Mouse (Mus musculus): ENCODE results near the gene Pex11a. TPM values are rescaled to one million over a fixed set of nuclear protein-coding genes. Genes with fewer than 3 reads are reported as not detected.
"Not testable (repeated sequence)": the region's sequence is repeated elsewhere in the genome, so short reads cannot be mapped to it uniquely, and the experiment has no call there.

Pex11a gene
- polyA plus RNA-seq (2014; fragmentation: Nextera tagmentation; extraction: Ambion mirVana), result 7.1 and 8.3 TPM in 2 replicates

DNA sequence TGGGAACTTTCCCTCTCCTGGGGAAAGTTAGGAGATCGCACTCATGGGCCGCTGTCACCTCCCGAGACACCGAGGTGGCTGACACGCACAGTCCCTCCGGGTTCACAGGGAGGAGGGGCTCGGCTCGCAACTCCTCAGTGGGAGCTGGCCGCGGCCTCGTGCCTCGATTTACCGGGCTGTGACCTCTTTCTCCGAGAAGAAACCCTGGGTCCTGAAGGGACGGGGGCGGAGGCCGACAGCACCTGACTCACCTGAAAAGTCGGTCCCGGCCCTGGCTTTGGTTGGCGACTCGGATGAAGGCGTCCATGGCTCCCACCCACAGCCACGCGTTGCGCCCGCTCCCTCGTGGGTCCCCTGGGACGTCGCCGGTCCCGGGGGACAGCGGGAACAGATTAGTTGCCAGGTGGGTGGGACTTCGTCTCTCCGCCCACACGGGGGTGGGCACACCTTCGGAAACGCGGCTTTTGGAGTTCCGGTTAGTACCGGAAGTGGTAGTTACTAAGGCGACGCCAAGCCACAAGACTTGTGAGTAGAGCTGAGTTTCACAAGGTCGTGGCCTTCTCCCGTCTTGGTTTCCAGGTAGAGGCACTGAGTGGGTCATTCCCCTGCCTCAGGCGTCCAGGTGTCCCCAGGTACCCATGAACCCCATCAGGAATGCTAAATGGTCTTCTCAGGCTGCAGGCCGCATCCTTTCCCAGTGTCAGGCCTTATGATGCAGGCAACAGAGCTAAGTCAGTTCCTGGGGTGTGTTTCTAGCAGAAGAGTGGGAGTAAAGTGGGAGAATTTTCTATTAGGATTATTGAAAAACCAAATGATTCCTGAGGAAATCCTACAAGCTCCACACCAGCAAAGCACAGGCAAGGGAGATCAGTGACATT, at the start of gene Pex11a, which contains the start of gene Wdr93:
Pex11a (minus strand) TSS at position 473 of the 878 bp plus-strand sequence.
Wdr93 (plus strand) TSS at position 505 of the 878 bp plus-strand sequence.
- ATAC-seq (replicated peaks; ENCODE audit: insufficient number of reproducible peaks, low FRiP score, low TSS enrichment, low read depth), result peak; percentile 78
- Histone ChIP-seq H3K27me3 (ENCODE audit: control insufficient read depth, insufficient read depth, low read length) (no peaks in the 10 kb centered on the region), H3K27ac (replicated peaks; ENCODE audit: low read depth, low read length) (no peak within 1 kb of the TSS), H3K4me3 (ENCODE audit: low read depth, low read length) (peak within 1 kb of the TSS; percentile 75), H3K9me3 (replicated peaks; ENCODE audit: control insufficient read depth, low read length) (no peaks in the 10 kb centered on the region), H3K4me1 (ENCODE audit: control insufficient read depth, insufficient read depth, low read length) (no peaks in the 10 kb centered on the region; the same call in 1 of the 2 replicates), H3K9ac (replicated peaks; ENCODE audit: low read length) (peak within 1 kb of the TSS; percentile 68), H3K4me2 (ENCODE audit: low read depth, low read length) (peak within 1 kb of the TSS; percentile 93), H3K36me3 (replicated peaks; ENCODE audit: control insufficient read depth, insufficient read depth, low read depth, low read length) (no peaks in the 10 kb centered on the region)
- DNase-seq (ENCODE audit: low spot score), result peak; percentile 93
- 2% methylated on average over 45 of the region's 46 CpGs for WGBS

DNA sequence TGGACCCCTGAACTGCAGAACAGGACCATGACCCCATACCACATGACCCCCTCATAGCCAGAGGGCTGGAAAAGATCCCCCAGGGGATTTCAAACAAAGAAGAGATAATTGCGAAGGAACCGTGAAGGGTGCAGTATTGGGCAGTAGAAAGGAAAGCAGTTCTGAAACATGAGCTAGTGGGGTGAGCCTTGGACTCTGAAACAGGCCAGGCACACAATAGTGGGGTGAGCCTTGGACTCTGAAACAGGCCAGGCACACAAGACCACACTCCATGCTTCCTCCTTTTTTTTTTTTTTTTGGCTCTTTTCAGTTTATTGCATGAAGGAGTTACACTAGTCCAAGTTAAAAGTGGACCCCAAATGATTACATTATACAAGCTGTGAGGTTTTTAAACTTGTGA, 46.9 kb upstream of the Pex11a start:
- H3K9me3 ChIP-seq (replicated peaks; ENCODE audit: control insufficient read depth, low read length); H3K4me1 ChIP-seq (ENCODE audit: control insufficient read depth, insufficient read depth, low read length); H3K4me2 ChIP-seq (ENCODE audit: low read depth, low read length); DNase-seq (ENCODE audit: low spot score); H3K27ac ChIP-seq (replicated peaks; ENCODE audit: low read depth, low read length); ATAC-seq (replicated peaks; ENCODE audit: insufficient number of reproducible peaks, low FRiP score, low TSS enrichment, low read depth); H3K9ac ChIP-seq (replicated peaks; ENCODE audit: low read length); H3K4me3 ChIP-seq (ENCODE audit: low read depth, low read length); H3K36me3 ChIP-seq (replicated peaks; ENCODE audit: control insufficient read depth, insufficient read depth, low read depth, low read length): not testable (repeated sequence)
- peaks cover 32% of the 10 kb centered on the region for H3K27me3 ChIP-seq (ENCODE audit: control insufficient read depth, insufficient read depth, low read length)
- 21% methylated on average over 2 of the region's 2 CpGs for WGBS

DNA sequence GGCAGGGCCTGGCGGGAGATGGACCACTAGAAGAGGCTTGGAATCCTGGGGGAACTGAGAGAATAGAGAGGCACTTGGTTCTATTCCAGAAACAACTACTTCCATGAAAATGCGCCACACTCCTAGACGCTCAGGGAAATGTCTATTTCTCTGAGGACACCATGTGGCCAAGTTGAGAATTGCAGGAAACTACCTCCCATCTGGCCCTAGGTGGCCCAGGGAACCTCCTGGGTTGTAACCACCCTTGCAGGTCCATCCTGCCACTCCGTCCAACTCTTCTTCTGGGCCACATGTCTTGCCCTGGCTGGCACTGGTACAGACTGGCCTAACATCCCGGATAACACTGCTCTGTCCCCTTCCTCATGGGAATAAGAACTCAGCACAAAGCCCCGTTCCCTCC, 43.4 kb upstream of the Pex11a start:
- H3K4me1 ChIP-seq (ENCODE audit: control insufficient read depth, insufficient read depth, low read length), result no peaks in the 10 kb centered on the region
- no peak overlapping the region for H3K4me2 ChIP-seq (ENCODE audit: low read depth, low read length)
- H3K9me3 ChIP-seq (replicated peaks; ENCODE audit: control insufficient read depth, low read length), result no peaks in the 10 kb centered on the region
- no peak; the same call in 1 of the 2 replicates for ATAC-seq (replicated peaks; ENCODE audit: insufficient number of reproducible peaks, low FRiP score, low TSS enrichment, low read depth)
- DNase-seq (ENCODE audit: low spot score), result peak; percentile 88
- no peaks in the 10 kb centered on the region for H3K36me3 ChIP-seq (replicated peaks; ENCODE audit: control insufficient read depth, insufficient read depth, low read depth, low read length)
- H3K4me3 ChIP-seq (ENCODE audit: low read depth, low read length), result no peak overlapping the region
- H3K27me3 ChIP-seq (ENCODE audit: control insufficient read depth, insufficient read depth, low read length), result peaks cover 2% of the 10 kb centered on the region
- H3K27ac ChIP-seq (replicated peaks; ENCODE audit: low read depth, low read length), result no peak overlapping the region
- no peak overlapping the region for H3K9ac ChIP-seq (replicated peaks; ENCODE audit: low read length)
- 17% methylated on average over 6 of the region's 6 CpGs for WGBS

DNA sequence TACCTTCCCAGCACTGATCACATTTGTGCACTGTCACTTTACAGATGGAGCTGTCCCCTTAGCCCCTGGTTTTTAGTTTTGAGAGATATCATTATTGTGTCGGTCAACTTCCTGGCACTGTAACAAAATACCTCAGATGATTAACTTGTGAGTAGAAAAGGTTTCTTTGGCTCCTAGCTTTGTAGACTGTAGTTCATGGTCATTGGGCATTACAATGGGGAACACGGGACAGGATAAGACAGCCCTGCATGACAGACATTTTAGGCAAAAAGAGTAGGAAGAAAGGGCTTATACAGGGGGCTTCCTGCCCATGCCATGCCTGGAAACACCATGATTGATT, 39.6 kb upstream of the Pex11a start:
- no peaks in the 10 kb centered on the region for H3K36me3 ChIP-seq (replicated peaks; ENCODE audit: control insufficient read depth, insufficient read depth, low read depth, low read length)
- no peaks in the 10 kb centered on the region for H3K27me3 ChIP-seq (ENCODE audit: control insufficient read depth, insufficient read depth, low read length)
- no peak overlapping the region for H3K4me3 ChIP-seq (ENCODE audit: low read depth, low read length)
- no peaks in the 10 kb centered on the region for H3K9me3 ChIP-seq (replicated peaks; ENCODE audit: control insufficient read depth, low read length)
- WGBS, result 84% methylated on average over 2 of the region's 2 CpGs
- H3K27ac ChIP-seq (replicated peaks; ENCODE audit: low read depth, low read length), result no peak overlapping the region
- H3K4me2 ChIP-seq (ENCODE audit: low read depth, low read length), result no peak overlapping the region
- DNase-seq (ENCODE audit: low spot score) (no peak), ATAC-seq (replicated peaks; ENCODE audit: insufficient number of reproducible peaks, low FRiP score, low TSS enrichment, low read depth) (no peak)
- H3K9ac ChIP-seq (replicated peaks; ENCODE audit: low read length), result no peak overlapping the region
- no peaks in the 10 kb centered on the region for H3K4me1 ChIP-seq (ENCODE audit: control insufficient read depth, insufficient read depth, low read length)

DNA sequence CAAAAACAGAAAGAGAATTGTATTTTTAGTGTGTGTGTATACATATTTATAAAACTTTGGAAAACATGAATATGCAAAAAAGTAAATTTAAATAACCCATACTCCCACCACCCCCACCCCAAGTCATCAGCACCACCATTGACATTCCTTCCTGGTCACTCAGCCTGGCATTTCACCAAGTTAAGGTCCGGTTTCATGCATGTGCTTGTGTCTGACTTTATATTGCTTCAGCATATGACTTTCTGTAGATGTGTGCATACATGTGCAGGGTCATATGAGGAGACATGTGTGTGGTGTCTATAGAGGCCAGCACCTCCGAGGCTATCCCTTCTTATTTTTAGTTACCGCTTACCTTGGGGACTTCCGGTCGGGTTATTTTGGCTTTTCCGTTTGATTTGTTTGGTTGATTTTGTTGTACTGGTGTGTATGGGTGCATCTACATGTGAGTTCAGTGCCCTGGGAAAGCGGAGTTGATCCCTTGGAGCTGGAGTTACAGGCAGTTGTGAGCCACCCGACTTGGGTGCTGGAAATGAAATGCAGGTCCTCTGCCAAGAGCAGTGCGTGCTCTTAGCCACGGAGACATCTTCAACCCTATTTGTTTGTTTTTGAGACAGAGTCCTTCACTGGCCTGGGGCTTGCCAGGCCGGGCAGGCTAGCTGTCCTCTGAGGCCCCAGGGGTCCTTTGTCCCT, 39.0 kb upstream of the Pex11a start:
- DNase-seq (ENCODE audit: low spot score) (no peak), ATAC-seq (replicated peaks; ENCODE audit: insufficient number of reproducible peaks, low FRiP score, low TSS enrichment, low read depth) (no peak)
- no peak overlapping the region for H3K4me3 ChIP-seq (ENCODE audit: low read depth, low read length)
- WGBS, result 76% methylated on average over 11 of the region's 11 CpGs
- no peak overlapping the region for H3K27ac ChIP-seq (replicated peaks; ENCODE audit: low read depth, low read length)
- no peak overlapping the region for H3K4me2 ChIP-seq (ENCODE audit: low read depth, low read length)
- H3K9me3 ChIP-seq (replicated peaks; ENCODE audit: control insufficient read depth, low read length), result no peaks in the 10 kb centered on the region
- no peaks in the 10 kb centered on the region for H3K4me1 ChIP-seq (ENCODE audit: control insufficient read depth, insufficient read depth, low read length)
- no peaks in the 10 kb centered on the region for H3K27me3 ChIP-seq (ENCODE audit: control insufficient read depth, insufficient read depth, low read length)
- H3K36me3 ChIP-seq (replicated peaks; ENCODE audit: control insufficient read depth, insufficient read depth, low read depth, low read length), result no peaks in the 10 kb centered on the region
- H3K9ac ChIP-seq (replicated peaks; ENCODE audit: low read length), result no peak overlapping the region

DNA sequence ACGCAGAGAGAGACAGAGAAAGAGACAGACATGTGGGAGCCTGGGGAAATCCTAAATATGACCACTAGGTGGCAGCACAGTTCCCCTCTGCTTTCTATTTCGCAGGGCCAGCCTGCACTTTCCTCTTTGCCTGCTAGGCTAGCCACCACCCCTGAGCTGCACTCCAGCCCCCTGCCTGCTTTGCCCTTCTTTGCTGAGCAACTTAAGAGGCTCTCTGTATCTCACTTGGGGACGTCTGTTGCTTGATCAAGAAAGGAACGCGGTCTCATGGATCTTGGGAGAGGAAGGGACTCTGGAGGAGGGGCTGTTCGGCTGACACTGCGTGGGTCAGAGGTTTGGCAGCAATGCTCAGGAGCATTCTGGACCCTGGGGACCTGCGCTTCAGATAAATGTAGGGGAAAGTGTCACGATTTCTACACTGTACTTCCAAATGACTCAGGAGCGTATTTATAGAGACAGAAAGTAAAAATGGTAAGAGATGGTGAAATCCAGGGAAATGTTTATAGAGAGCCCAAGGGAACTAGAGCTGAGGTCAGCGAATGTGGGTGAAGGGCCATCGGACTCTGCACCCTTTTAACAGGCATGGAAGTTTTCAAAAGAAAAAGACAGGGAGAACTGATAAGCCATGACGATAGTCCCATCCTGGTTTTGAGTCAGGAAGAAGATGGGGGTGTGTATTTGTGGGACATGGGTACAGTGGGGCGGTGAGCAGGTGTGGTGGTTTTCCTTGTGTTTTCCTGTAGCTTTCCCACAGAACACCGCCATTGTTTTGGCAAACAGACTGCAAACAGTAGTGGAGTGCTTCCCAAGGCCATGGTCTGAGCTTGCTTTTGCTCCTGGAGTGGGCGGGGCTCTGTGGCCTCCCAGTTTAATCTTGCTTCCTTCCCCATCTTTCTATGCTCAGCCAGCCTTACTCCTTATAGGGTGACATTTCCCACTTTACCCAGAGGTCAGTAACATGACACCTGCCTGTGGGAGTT, 38.0 kb upstream of the Pex11a start:
- peak; percentile 81; the same call in 1 of the 2 replicates for ATAC-seq (replicated peaks; ENCODE audit: insufficient number of reproducible peaks, low FRiP score, low TSS enrichment, low read depth)

DNA sequence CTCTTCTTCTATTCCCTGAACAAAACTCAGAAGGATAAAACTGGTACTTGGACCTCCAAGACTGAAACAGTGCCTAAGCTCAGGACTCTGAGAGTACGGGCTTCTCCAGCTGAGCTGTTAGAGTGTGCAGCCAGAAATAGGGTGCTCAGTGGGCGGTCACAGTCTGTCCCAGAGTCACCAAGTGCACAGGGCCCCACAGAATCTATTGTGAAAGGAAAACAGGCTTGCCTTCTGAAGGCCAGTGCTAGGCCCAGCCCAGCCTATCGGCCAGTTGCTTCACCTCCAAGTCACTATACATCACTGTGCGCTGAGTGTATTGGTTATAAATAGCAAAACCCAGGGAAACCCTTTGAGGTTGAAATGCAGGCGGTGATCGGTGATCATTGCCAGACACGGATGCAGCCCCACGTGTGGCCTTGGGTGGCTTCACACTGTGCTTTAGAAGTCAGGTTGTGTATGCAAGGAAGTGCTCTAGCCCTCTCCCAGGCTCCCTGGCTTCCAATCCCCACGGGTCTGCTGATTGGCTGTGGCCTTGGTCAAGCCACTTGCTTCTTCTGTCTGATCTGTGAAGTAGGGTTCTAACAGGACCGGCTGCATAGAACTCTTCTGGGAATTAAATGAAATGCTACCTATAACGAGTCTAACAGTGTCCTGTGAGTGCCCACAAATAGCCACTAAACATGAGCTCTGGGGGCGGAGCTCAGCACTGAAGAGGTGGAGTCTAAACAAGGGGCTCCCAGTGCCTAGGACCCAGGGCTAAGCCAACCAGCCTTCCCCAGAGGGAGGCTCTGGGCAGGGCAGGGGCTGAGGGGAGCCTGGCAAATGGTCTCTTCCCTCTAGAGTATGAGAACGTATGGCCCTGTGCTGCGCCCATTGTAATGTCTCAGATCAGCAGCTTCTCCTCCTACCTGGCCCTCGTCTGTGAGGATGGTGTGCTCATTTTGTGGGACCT, 28.9 kb upstream of the Pex11a start:
- ATAC-seq (replicated peaks; ENCODE audit: insufficient number of reproducible peaks, low FRiP score, low TSS enrichment, low read depth) (no peak), DNase-seq (ENCODE audit: low spot score) (no peak)
- no peak overlapping the region for H3K9ac ChIP-seq (replicated peaks; ENCODE audit: low read length)

More for the DNA sequence above, 38.0 kb upstream of the Pex11a start:
- Histone ChIP-seq H3K4me3 (ENCODE audit: low read depth, low read length) (no peak overlapping the region), H3K9me3 (replicated peaks; ENCODE audit: control insufficient read depth, low read length) (no peaks in the 10 kb centered on the region), H3K27ac (replicated peaks; ENCODE audit: low read depth, low read length) (no peak overlapping the region), H3K9ac (replicated peaks; ENCODE audit: low read length) (0 out of 2 replicates have a peak overlapping the region, but pooled peaks have one; percentile 7), H3K4me2 (ENCODE audit: low read depth, low read length) (0 out of 2 replicates have a peak overlapping the region, but pooled peaks have one; percentile 5), H3K27me3 (ENCODE audit: control insufficient read depth, insufficient read depth, low read length) (no peaks in the 10 kb centered on the region), H3K36me3 (replicated peaks; ENCODE audit: control insufficient read depth, insufficient read depth, low read depth, low read length) (no peaks in the 10 kb centered on the region), H3K4me1 (ENCODE audit: control insufficient read depth, insufficient read depth, low read length) (no peaks in the 10 kb centered on the region)
- WGBS, result 29% methylated on average over 16 of the region's 16 CpGs
- peak; percentile 86 for DNase-seq (ENCODE audit: low spot score)

More for the DNA sequence above, 28.9 kb upstream of the Pex11a start:
- Histone ChIP-seq H3K4me2 (ENCODE audit: low read depth, low read length) (no peak overlapping the region), H3K4me1 (ENCODE audit: control insufficient read depth, insufficient read depth, low read length) (no peaks in the 10 kb centered on the region), H3K4me3 (ENCODE audit: low read depth, low read length) (no peak overlapping the region), H3K27me3 (ENCODE audit: control insufficient read depth, insufficient read depth, low read length) (no peaks in the 10 kb centered on the region), H3K36me3 (replicated peaks; ENCODE audit: control insufficient read depth, insufficient read depth, low read depth, low read length) (no peaks in the 10 kb centered on the region), H3K9me3 (replicated peaks; ENCODE audit: control insufficient read depth, low read length) (no peaks in the 10 kb centered on the region), H3K27ac (replicated peaks; ENCODE audit: low read depth, low read length) (no peak overlapping the region)
- 45% methylated on average over 15 of the region's 15 CpGs for WGBS

Data from embryonic facial prominence, embryonic 11.5 days (tissue).